Mouse (Mus musculus) lung, embryonic 14.5 days (tissue): Measurements from ENCODE around the gene Cacna1c. TPM values are rescaled to one million over a fixed set of nuclear protein-coding genes. Genes with fewer than 3 reads are reported as not detected.

Experiments
- ATAC-seq: fragments of 200-750 bp; cut with Nextera tagmentation; 2 replicates; pipeline ENCODE4 v1.8.0; 2017; ENCODE audit warnings: mild to moderate bottlenecking, moderate TSS enrichment, moderate library complexity; ENCODE audit not compliant: insufficient read depth
- DNase-seq: peaks from one replicate; pipeline ENCODE4 v3.0.0-alpha.2; 2015
- H3K27ac ChIP-seq: fragments of 300-500 bp; sonication (generic); 2 replicates; pipeline ENCODE4 v1.5.1; 2014; ENCODE audit warnings: low read depth, mild to moderate bottlenecking, moderate library complexity
- H3K27me3 ChIP-seq: fragments of 300-500 bp; sonication (generic); 2 replicates; pipeline ENCODE4 v1.6.1; 2014; ENCODE audit warnings: low read length, control low read depth; ENCODE audit not compliant: insufficient read depth
- H3K36me3 ChIP-seq: fragments of 300-500 bp; sonication (generic); 2 replicates; pipeline ENCODE4 v1.6.1; 2014; ENCODE audit warnings: control low read depth; ENCODE audit not compliant: insufficient read depth
- H3K4me1 ChIP-seq: fragments of 300-500 bp; sonication (generic); 2 replicates; pipeline ENCODE4 v1.6.1; 2014; ENCODE audit warnings: antibody characterized with exemption, control low read depth; ENCODE audit not compliant: insufficient read depth
- H3K4me2 ChIP-seq: fragments of 300-500 bp; sonication (generic); 2 replicates; pipeline ENCODE4 v1.6.1; 2014; ENCODE audit warnings: mild to moderate bottlenecking
- H3K4me3 ChIP-seq: fragments of 300-500 bp; sonication (generic); 2 replicates; pipeline ENCODE4 v1.5.1; 2014; ENCODE audit warnings: low read depth, low read length
- H3K9ac ChIP-seq: fragments of 300-500 bp; sonication (generic); 2 replicates; pipeline ENCODE4 v1.6.1; 2014
- H3K9me3 ChIP-seq: fragments of 300-500 bp; sonication (generic); 2 replicates; pipeline ENCODE4 v1.6.1; 2016; ENCODE audit warnings: low read depth, low read length, control low read depth
- CTCF ChIP-seq: IDR thresholded peaks from 2 replicates; pipeline ENCODE4 v1.5.1; 2016; ENCODE audit warnings: antibody characterized with exemption, low read depth
- WGBS: fragments of 180-500 bp; shearing (Covaris S2); extraction: QIAGEN DNeasy Blood & Tissue Kit; methylation state at CpG from one replicate; pipeline ENCODE4 v1.1.7; 2014; 5-methylcytosine and 5-hydroxymethylcytosine counted together
- polyA plus RNA-seq: library from polyadenylated mRNA; unstranded; fragments of >200 nt; fragmentation: Nextera tagmentation; extraction: Ambion mirVana; gene quantifications from 2 replicates; pipeline ENCODE4 v1.2.1, GENCODE M21; 2014

Gene Cacna1c
- polyA plus RNA-seq, 1 experiment from 2014 or later: 10.6 TPM

DNA sequence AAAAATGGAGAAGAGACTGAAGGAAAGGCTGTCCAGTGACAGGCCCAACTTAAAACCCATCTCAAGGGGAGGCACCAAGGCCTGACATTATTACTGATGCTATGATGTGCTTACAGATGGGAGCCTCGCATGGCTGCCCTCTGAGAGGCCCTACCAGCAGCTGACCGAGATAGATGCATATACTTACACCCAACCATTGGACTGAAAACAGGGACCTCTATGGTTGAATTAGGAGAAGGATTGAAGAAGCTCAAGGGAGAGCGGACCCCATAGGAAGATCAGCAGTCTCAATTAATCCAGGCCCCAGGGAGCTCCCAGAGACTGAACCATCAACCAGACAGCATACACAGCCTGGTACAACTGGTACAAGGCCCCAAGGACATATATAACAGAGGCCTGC is 628.4 kb downstream of the Cacna1c start:
- TF ChIP-seq CTCF: no peak
- Histone ChIP-seq H3K4me2 (no peak overlapping the region), H3K4me3 (no peak overlapping the region), H3K36me3 (no peaks in the 10 kb centered on the region), H3K9ac (no peak overlapping the region), H3K4me1 (0 out of 2 replicates have a peak, but pooled peaks cover 3% of the 10 kb centered on the region), H3K27ac (no peak overlapping the region), H3K9me3 (peaks cover 5% of the 10 kb centered on the region; the same call in 1 of the 2 replicates), H3K27me3 (no peaks in the 10 kb centered on the region)
- WGBS: 89% methylated on average over 3 of the region's 3 CpGs
- no peak for DNase-seq
- ATAC-seq: no peak

DNA sequence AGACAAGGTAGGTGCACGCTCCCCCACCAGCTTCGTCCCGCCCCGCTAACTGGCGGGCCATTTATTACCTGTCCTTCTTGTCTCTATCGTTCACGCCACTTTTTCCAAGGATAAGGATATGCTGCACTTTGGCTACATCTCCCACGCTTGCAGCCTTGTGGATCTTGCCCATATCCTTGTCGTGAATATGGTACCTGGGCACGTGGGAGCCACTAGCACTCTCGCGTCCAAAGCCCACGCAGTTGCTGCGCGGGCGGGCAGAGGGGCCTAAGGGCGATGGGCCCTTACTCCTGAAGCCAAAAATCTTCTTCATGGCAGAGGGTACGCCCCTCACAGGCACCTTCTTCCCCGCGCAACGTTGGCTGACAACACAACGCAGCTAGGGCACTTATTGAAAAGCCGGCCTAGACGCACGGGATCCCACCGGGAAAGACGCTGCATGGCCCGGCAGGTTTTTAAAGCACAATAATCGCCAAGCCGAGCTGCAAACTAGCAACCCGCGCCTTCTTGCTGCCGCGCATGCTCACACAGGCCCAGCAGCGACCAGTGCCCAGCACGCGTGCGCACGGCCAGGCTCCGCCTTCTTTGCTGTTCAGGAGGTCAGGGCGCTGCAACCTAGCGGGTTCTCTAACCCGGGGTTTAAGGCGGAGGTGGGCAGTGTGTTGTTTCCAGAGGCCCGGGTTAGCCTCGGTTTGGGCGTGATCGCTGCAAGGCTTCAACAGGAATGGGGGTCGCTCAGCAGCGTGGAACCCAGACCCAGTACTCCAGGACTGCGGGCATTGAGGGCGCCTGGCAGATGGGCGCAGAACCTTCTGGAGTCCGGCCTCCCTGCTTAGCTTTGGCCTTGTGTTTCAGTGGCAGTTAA is 634.2 kb downstream of the Cacna1c start, which contains the start of gene Ankrd26:
TSS of gene Ankrd26 (minus strand) at position 482 of the 865 bp plus-strand sequence.
- no peak for TF ChIP-seq CTCF
- Histone ChIP-seq H3K4me3 (peak within 1 kb of the TSS; percentile 61), H3K27me3 (no peaks in the 10 kb centered on the region), H3K27ac (peak within 1 kb of the TSS; percentile 65), H3K9ac (peak within 1 kb of the TSS; percentile 78), H3K9me3 (no peaks in the 10 kb centered on the region), H3K4me2 (peak within 1 kb of the TSS; percentile 96), H3K4me1 (peaks cover 7% of the 10 kb centered on the region; the same call in 1 of the 2 replicates), H3K36me3 (peaks cover 23% of the 10 kb centered on the region)
- 5% methylated on average over 54 of the region's 54 CpGs for WGBS
- peak; percentile 98 for ATAC-seq
- DNase-seq: peak; percentile 96

DNA sequence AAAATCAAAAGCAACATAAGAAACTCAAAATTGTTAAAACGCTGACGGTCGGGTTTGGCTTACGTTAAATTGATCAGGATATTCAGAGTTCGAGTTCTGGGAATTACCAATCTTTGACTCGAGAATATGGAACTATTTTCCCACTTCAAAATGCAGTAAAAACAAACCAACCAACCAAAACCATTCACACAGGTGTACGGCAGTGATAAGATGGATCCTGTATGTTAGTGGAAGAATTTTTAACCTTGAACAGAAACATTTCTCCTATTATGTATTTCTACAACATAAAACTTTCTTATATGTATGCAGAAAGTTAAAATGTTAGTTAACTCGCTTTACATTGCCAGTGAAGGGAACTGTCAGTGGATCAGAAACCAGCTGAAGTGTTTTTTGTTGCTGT is 635.0 kb downstream of the Cacna1c start:
- WGBS: 75% methylated on average over 8 of the region's 8 CpGs
- H3K4me3 ChIP-seq: peak overlapping the region; percentile 61
- H3K9ac ChIP-seq: peak overlapping the region; percentile 78
- peaks cover 26% of the 10 kb centered on the region for H3K36me3 ChIP-seq
- no peak for DNase-seq
- no peaks in the 10 kb centered on the region for H3K9me3 ChIP-seq
- peak overlapping the region; percentile 96 for H3K4me2 ChIP-seq
- H3K27me3 ChIP-seq: no peaks in the 10 kb centered on the region
- H3K27ac ChIP-seq: no peak overlapping the region
- H3K4me1 ChIP-seq: peaks cover 7% of the 10 kb centered on the region; the same call in 1 of the 2 replicates
- no peak for TF ChIP-seq CTCF
- ATAC-seq: no peak

DNA sequence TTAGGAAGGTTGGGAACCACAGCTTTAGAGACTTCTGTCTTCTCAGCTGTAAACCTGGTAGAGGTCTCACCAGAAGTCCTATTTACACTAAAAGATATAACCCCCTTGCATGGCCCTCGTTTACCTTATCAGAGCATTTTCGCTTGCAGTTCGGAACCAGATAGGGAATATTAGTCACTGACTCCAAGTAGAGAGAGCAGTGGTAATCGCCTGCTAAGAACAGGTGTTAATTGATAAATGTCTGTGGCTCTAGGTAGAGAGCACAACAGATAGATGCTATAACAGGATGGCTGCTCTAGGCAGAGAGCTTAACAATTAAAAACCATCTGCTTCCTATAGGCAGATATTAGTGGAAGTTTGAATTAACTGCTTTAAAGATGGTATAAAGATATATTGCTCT is 657.6 kb downstream of the Cacna1c start:
- DNase-seq (no peak), ATAC-seq (no peak)
- H3K4me1 ChIP-seq: no peaks in the 10 kb centered on the region
- 82% methylated on average over 4 of the region's 4 CpGs for WGBS
- H3K4me3 ChIP-seq: no peak overlapping the region
- H3K4me2 ChIP-seq: no peak overlapping the region
- H3K27ac ChIP-seq: no peak overlapping the region
- H3K27me3 ChIP-seq: no peaks in the 10 kb centered on the region
- H3K36me3 ChIP-seq: peaks cover 68% of the 10 kb centered on the region
- no peak for TF ChIP-seq CTCF
- H3K9ac ChIP-seq: no peak overlapping the region
- H3K9me3 ChIP-seq: no peaks in the 10 kb centered on the region

Other genes starting within 250 kb of the Cacna1c start
- 7.3 TPM in 2 replicates for gene Dcp1b, start 21.2 kb downstream of the Cacna1c start, polyA plus RNA-seq
- gene Cacna2d4, start 40.1 kb upstream of the Cacna1c start, polyA plus RNA-seq: 0.03 TPM in 1 of 2 replicates, not detected in the other
- gene Lrtm2, start 134.3 kb upstream of the Cacna1c start, polyA plus RNA-seq: 0.05 and 0.16 TPM in 2 replicates
- gene Adipor2, start 221.3 kb upstream of the Cacna1c start, polyA plus RNA-seq: 28.1 and 29.0 TPM in 2 replicates